Mouse (Mus musculus) limb, embryonic 12.5 days (tissue): Measurements from ENCODE around the gene Hhipl2. TPM values are rescaled to one million over a fixed set of nuclear protein-coding genes. Genes with fewer than 3 reads are reported as not detected.
A peak's percentile ranks its signal among the peaks of the same experiment; 100 is the strongest.

ENCODE experiments used
- ATAC-seq: fragments of 200-750 bp; cut with Nextera tagmentation; 2 replicates; pipeline ENCODE4 v1.8.0; 2017; ENCODE audit warnings: low read depth, moderate TSS enrichment; ENCODE audit not compliant: insufficient number of reproducible peaks, insufficient read depth, low FRiP score, low TSS enrichment
- H3K27ac ChIP-seq: fragments of 300-500 bp; sonication (generic); 2 replicates; pipeline ENCODE4 v1.5.1; 2016; ENCODE audit warnings: mild to moderate bottlenecking, moderate library complexity
- H3K27me3 ChIP-seq: fragments of 300-500 bp; sonication (generic); 2 replicates; pipeline ENCODE4 v1.6.1; 2016; ENCODE audit warnings: mild to moderate bottlenecking, moderate library complexity
- H3K36me3 ChIP-seq: fragments of 300-500 bp; sonication (generic); 2 replicates; pipeline ENCODE4 v1.6.1; 2016; ENCODE audit warnings: mild to moderate bottlenecking, moderate library complexity
- H3K4me1 ChIP-seq: fragments of 300-500 bp; sonication (generic); replicated peaks from 2 replicates; pipeline ENCODE4 v1.6.1; 2016
- H3K4me2 ChIP-seq: fragments of 300-500 bp; sonication (generic); 2 replicates; pipeline ENCODE4 v1.6.1; 2016; ENCODE audit warnings: mild to moderate bottlenecking, moderate library complexity
- H3K4me3 ChIP-seq: fragments of 300-500 bp; sonication (generic); replicated peaks from 2 replicates; pipeline ENCODE4 v1.5.1; 2016; ENCODE audit warnings: mild to moderate bottlenecking
- H3K9ac ChIP-seq: fragments of 300-500 bp; sonication (generic); replicated peaks from 2 replicates; pipeline ENCODE4 v1.6.1; 2016; ENCODE audit warnings: mild to moderate bottlenecking, moderate library complexity
- H3K9me3 ChIP-seq: fragments of 300-500 bp; sonication (generic); 2 replicates; pipeline ENCODE4 v1.6.1; 2016; ENCODE audit warnings: mild to moderate bottlenecking, moderate library complexity
- WGBS: fragments of 180-500 bp; shearing (Covaris S2); methylation state at CpG from one replicate; pipeline ENCODE4 v1.1.7; 2016; 5-methylcytosine and 5-hydroxymethylcytosine counted together
- polyA plus RNA-seq: library from polyadenylated mRNA; unstranded; fragments of >200 nt; fragmentation: Nextera tagmentation; extraction: Ambion mirVana; gene quantifications from 2 replicates; pipeline ENCODE4 v1.2.1, GENCODE M21; 2016

Hhipl2 gene
- polyA plus RNA-seq, 1 experiment from 2014 or later, result 0.23 TPM

- 6% methylated on average over 44 of the region's 44 CpGs for WGBS
- ATAC-seq, result peak; percentile 97
- Histone ChIP-seq H3K4me2 (peak within 1 kb of the TSS; percentile 78), H3K27me3 (peaks cover 11% of the 10 kb centered on the region; the same call in 1 of the 2 replicates), H3K27ac (peak within 1 kb of the TSS; percentile 36; the same call in 1 of the 2 replicates), H3K4me1 (peaks cover 6% of the 10 kb centered on the region), H3K9me3 (no peaks in the 10 kb centered on the region), H3K36me3 (peaks cover 14% of the 10 kb centered on the region), H3K9ac (peak within 1 kb of the TSS; percentile 54), H3K4me3 (peak within 1 kb of the TSS; percentile 67)
Measured at GRCm38 (mm10) chr1:183388426-183389406, 29.3 kb upstream of the Hhipl2 start, which contains the start of gene Taf1a. Gene Taf1a (plus strand): TSS chr1:183388981.

- Histone ChIP-seq H3K4me1 (no peaks in the 10 kb centered on the region), H3K27me3 (no peaks in the 10 kb centered on the region), H3K36me3 (peaks cover 73% of the 10 kb centered on the region), H3K9ac (no peak overlapping the region), H3K4me2 (no peak overlapping the region), H3K27ac (no peak overlapping the region), H3K4me3 (no peak overlapping the region), H3K9me3 (no peaks in the 10 kb centered on the region)
- ATAC-seq, result no peak
- WGBS, result 93% methylated on average over 3 of the region's 3 CpGs
Measured at GRCm38 (mm10) chr1:183403396-183403795, 14.6 kb upstream of the Hhipl2 start.

GRCm38 (mm10) chr1:183414081-183414727, 3.8 kb upstream of the Hhipl2 start:
- H3K27ac ChIP-seq, result no peak overlapping the region
- no peak overlapping the region for H3K4me2 ChIP-seq
- no peak overlapping the region for H3K9ac ChIP-seq
- H3K4me3 ChIP-seq, result no peak overlapping the region
- H3K36me3 ChIP-seq, result peaks cover 30% of the 10 kb centered on the region
- no peaks in the 10 kb centered on the region for H3K27me3 ChIP-seq
- 0 out of 2 replicates have a peak, but pooled peaks cover 5% of the 10 kb centered on the region for H3K9me3 ChIP-seq
- WGBS, result 92% methylated on average over 15 of the region's 15 CpGs
- H3K4me1 ChIP-seq, result no peaks in the 10 kb centered on the region
- no peak for ATAC-seq

GRCm38 (mm10) chr1:183419741-183420140, 1.7 kb downstream of the Hhipl2 start:
- no peak overlapping the region for H3K4me3 ChIP-seq
- no peak for ATAC-seq
- no peak overlapping the region for H3K9ac ChIP-seq
- H3K4me1 ChIP-seq, result no peaks in the 10 kb centered on the region
- no peaks in the 10 kb centered on the region for H3K36me3 ChIP-seq
- H3K4me2 ChIP-seq, result no peak overlapping the region
- WGBS, result 90% methylated on average over 7 of the region's 7 CpGs
- peaks cover 3% of the 10 kb centered on the region; the same call in 1 of the 2 replicates for H3K9me3 ChIP-seq
- no peak overlapping the region for H3K27ac ChIP-seq
- H3K27me3 ChIP-seq, result no peaks in the 10 kb centered on the region

- Histone ChIP-seq H3K9me3 (no peaks in the 10 kb centered on the region; the same call in 1 of the 2 replicates), H3K36me3 (no peaks in the 10 kb centered on the region), H3K27me3 (no peaks in the 10 kb centered on the region), H3K9ac (no peak overlapping the region), H3K27ac (no peak overlapping the region), H3K4me1 (no peaks in the 10 kb centered on the region), H3K4me2 (no peak overlapping the region), H3K4me3 (no peak overlapping the region)
- 89% methylated on average over 10 of the region's 10 CpGs for WGBS
- ATAC-seq, result no peak
Measured at GRCm38 (mm10) chr1:183420296-183420695, 2.3 kb downstream of the Hhipl2 start.

- H3K9ac ChIP-seq, result no peak overlapping the region
- no peaks in the 10 kb centered on the region for H3K4me1 ChIP-seq
- H3K27me3 ChIP-seq, result no peaks in the 10 kb centered on the region
- ATAC-seq, result no peak
- no peaks in the 10 kb centered on the region for H3K36me3 ChIP-seq
- H3K4me2 ChIP-seq, result no peak overlapping the region
- H3K27ac ChIP-seq, result no peak overlapping the region
- no peaks in the 10 kb centered on the region; the same call in 1 of the 2 replicates for H3K9me3 ChIP-seq
- 94% methylated on average over 7 of the region's 7 CpGs for WGBS
- H3K4me3 ChIP-seq, result no peak overlapping the region
Measured at GRCm38 (mm10) chr1:183424100-183424499, 6.1 kb downstream of the Hhipl2 start.

GRCm38 (mm10) chr1:183434918-183435317, 16.9 kb downstream of the Hhipl2 start:
- Histone ChIP-seq H3K27ac (no peak overlapping the region), H3K4me2 (no peak overlapping the region), H3K9me3 (no peaks in the 10 kb centered on the region), H3K36me3 (no peaks in the 10 kb centered on the region), H3K9ac (no peak overlapping the region), H3K27me3 (no peaks in the 10 kb centered on the region), H3K4me1 (peaks cover 5% of the 10 kb centered on the region; the same call in 1 of the 2 replicates), H3K4me3 (no peak overlapping the region)
- ATAC-seq, result no peak
- 90% methylated on average over 9 of the region's 9 CpGs for WGBS

GRCm38 (mm10) chr1:183439036-183439435, 21.0 kb downstream of the Hhipl2 start:
- Histone ChIP-seq H3K27me3 (no peaks in the 10 kb centered on the region), H3K4me3 (no peak overlapping the region), H3K4me2 (peak overlapping the region; percentile 37), H3K9me3 (0 out of 2 replicates have a peak, but pooled peaks cover 6% of the 10 kb centered on the region), H3K36me3 (no peaks in the 10 kb centered on the region), H3K4me1 (peaks cover 10% of the 10 kb centered on the region), H3K27ac (no peak overlapping the region), H3K9ac (no peak overlapping the region)
- 31% methylated on average over 22 of the region's 22 CpGs for WGBS
- ATAC-seq, result no peak

GRCm38 (mm10) chr1:183442015-183442774, 24.2 kb downstream of the Hhipl2 start:
- Histone ChIP-seq H3K9me3 (peaks cover 13% of the 10 kb centered on the region; the same call in 1 of the 2 replicates), H3K4me1 (peaks cover 10% of the 10 kb centered on the region), H3K27me3 (no peaks in the 10 kb centered on the region), H3K27ac (no peak overlapping the region), H3K9ac (no peak overlapping the region), H3K4me3 (no peak overlapping the region), H3K36me3 (no peaks in the 10 kb centered on the region), H3K4me2 (peak overlapping the region; percentile 32; the same call in 1 of the 2 replicates)
- no peak for ATAC-seq
- 20% methylated on average over 19 of the region's 19 CpGs for WGBS

- H3K36me3 ChIP-seq, result no peaks in the 10 kb centered on the region
- H3K9ac ChIP-seq, result no peak overlapping the region
- H3K4me3 ChIP-seq, result no peak overlapping the region
- ATAC-seq, result no peak
- peaks cover 6% of the 10 kb centered on the region; the same call in 1 of the 2 replicates for H3K9me3 ChIP-seq
- no peaks in the 10 kb centered on the region for H3K27me3 ChIP-seq
- WGBS, result 37% methylated on average over 3 of the region's 3 CpGs
- H3K4me2 ChIP-seq, result no peak overlapping the region
- H3K27ac ChIP-seq, result no peak overlapping the region
- no peaks in the 10 kb centered on the region for H3K4me1 ChIP-seq
Measured at GRCm38 (mm10) chr1:183453066-183453465, 35.1 kb downstream of the Hhipl2 start.
